Mouse (Mus musculus): Measurements from ENCODE around the gene 2700049A03Rik. TPM values are rescaled to one million over a fixed set of nuclear protein-coding genes. Genes with fewer than 3 reads are reported as not detected.
"Not testable (repeated sequence)": the region's sequence is repeated elsewhere in the genome, so short reads cannot be mapped to it uniquely, and the experiment has no call there.

2700049A03Rik gene
- 1 to 10 TPM; 5.4 to 6.6 TPM for total RNA-seq (2021)

- DNase-seq (ENCODE audit: extremely low spot score in 1 of 2, low spot score in 1 of 2): peak; percentile 67 to 78
These were observed at the start of gene 2700049A03Rik, which contains the start of gene Timm9 for GRCm38 (mm10) chr12:71136130-71136973. 2700049A03Rik (plus strand) TSS chr12:71136848. Timm9 (minus strand) TSS chr12:71136684.

GRCm38 (mm10) chr12:71104275-71104674 lies 32.4 kb upstream of the 2700049A03Rik start:
- not testable (repeated sequence) for DNase-seq (ENCODE audit: extremely low spot score in 1 of 2, low spot score in 1 of 2)

- no peak for DNase-seq (ENCODE audit: extremely low spot score in 1 of 2, low spot score in 1 of 2)
These were observed 29.4 kb upstream of the 2700049A03Rik start for GRCm38 (mm10) chr12:71107216-71107771.

- DNase-seq (ENCODE audit: extremely low spot score in 1 of 2, low spot score in 1 of 2): no peak
These were observed 25.3 kb upstream of the 2700049A03Rik start, which contains the start of gene Tomm20l for GRCm38 (mm10) chr12:71111331-71111730. Tomm20l (plus strand) TSS chr12:71111428.

GRCm38 (mm10) chr12:71113074-71113473 lies 23.6 kb upstream of the 2700049A03Rik start:
- DNase-seq (ENCODE audit: extremely low spot score in 1 of 2, low spot score in 1 of 2): no peak

- DNase-seq (ENCODE audit: extremely low spot score in 1 of 2, low spot score in 1 of 2): peak in 1 of 2 experiments; percentile 33
These were observed 22.9 kb upstream of the 2700049A03Rik start for GRCm38 (mm10) chr12:71113675-71114288.

GRCm38 (mm10) chr12:71116411-71116810 lies 20.2 kb upstream of the 2700049A03Rik start:
- no peak for DNase-seq (ENCODE audit: extremely low spot score in 1 of 2, low spot score in 1 of 2)

- no peak for DNase-seq (ENCODE audit: extremely low spot score in 1 of 2, low spot score in 1 of 2)
These were observed 13.9 kb upstream of the 2700049A03Rik start for GRCm38 (mm10) chr12:71122731-71123130.

GRCm38 (mm10) chr12:71123286-71123685 lies 13.4 kb upstream of the 2700049A03Rik start:
- DNase-seq (ENCODE audit: extremely low spot score in 1 of 2, low spot score in 1 of 2): no peak

- DNase-seq (ENCODE audit: extremely low spot score in 1 of 2, low spot score in 1 of 2): no peak
These were observed 1.1 kb upstream of the 2700049A03Rik start for GRCm38 (mm10) chr12:71135581-71135980.

- DNase-seq (ENCODE audit: extremely low spot score in 1 of 2, low spot score in 1 of 2): peak; percentile 63 to 78
These were observed 385 bp downstream of the 2700049A03Rik start for GRCm38 (mm10) chr12:71136974-71137491.

GRCm38 (mm10) chr12:71137686-71138085 lies 1.0 kb downstream of the 2700049A03Rik start:
- DNase-seq (ENCODE audit: extremely low spot score in 1 of 2, low spot score in 1 of 2): no peak

GRCm38 (mm10) chr12:71139258-71139828 lies 2.7 kb downstream of the 2700049A03Rik start:
- no peak for DNase-seq (ENCODE audit: extremely low spot score in 1 of 2, low spot score in 1 of 2)

- DNase-seq (ENCODE audit: extremely low spot score in 1 of 2, low spot score in 1 of 2): no peak
These were observed 4.5 kb downstream of the 2700049A03Rik start for GRCm38 (mm10) chr12:71141189-71141588.

GRCm38 (mm10) chr12:71147641-71148040 lies 11.0 kb downstream of the 2700049A03Rik start:
- peak in 1 of 2 experiments; percentile 56 for DNase-seq (ENCODE audit: extremely low spot score in 1 of 2, low spot score in 1 of 2)

- no peak for DNase-seq (ENCODE audit: extremely low spot score in 1 of 2, low spot score in 1 of 2)
These were observed 12.2 kb downstream of the 2700049A03Rik start for GRCm38 (mm10) chr12:71148801-71149200.

GRCm38 (mm10) chr12:71149456-71149855 lies 12.8 kb downstream of the 2700049A03Rik start:
- no peak for DNase-seq (ENCODE audit: extremely low spot score in 1 of 2, low spot score in 1 of 2)

- no peak for DNase-seq (ENCODE audit: extremely low spot score in 1 of 2, low spot score in 1 of 2)
These were observed 13.5 kb downstream of the 2700049A03Rik start for GRCm38 (mm10) chr12:71150167-71150566.

- DNase-seq (ENCODE audit: extremely low spot score in 1 of 2, low spot score in 1 of 2): no peak
These were observed 18.3 kb downstream of the 2700049A03Rik start for GRCm38 (mm10) chr12:71154979-71155378.

GRCm38 (mm10) chr12:71157974-71158373 lies 21.3 kb downstream of the 2700049A03Rik start:
- no peak for DNase-seq (ENCODE audit: extremely low spot score in 1 of 2, low spot score in 1 of 2)

All from layer of hippocampus, postnatal 25 days (tissue).